Mouse (Mus musculus): ENCODE data around the gene Mrps36. TPM values are rescaled to one million over a fixed set of nuclear protein-coding genes. Genes with fewer than 3 reads are reported as not detected.

The Mrps36 gene
- polyA plus RNA-seq, 1 experiment from 2014 or later = 125 TPM

- peak overlapping the region; percentile 40; the same call in 1 of the 2 replicates for H3K27ac ChIP-seq (ENCODE audit: low read depth, low read length)
- peaks cover 19% of the 10 kb centered on the region; the same call in 1 of the 2 replicates for H3K36me3 ChIP-seq (ENCODE audit: control insufficient read depth, insufficient read depth, low read length)
- DNase-seq (ENCODE audit: low spot score) (no peak), ATAC-seq (no peak)
- no peaks in the 10 kb centered on the region for H3K27me3 ChIP-seq (replicated peaks; ENCODE audit: control insufficient read depth, insufficient read depth, low read length)
- H3K9me3 ChIP-seq (replicated peaks; ENCODE audit: control insufficient read depth, low read length) = no peaks in the 10 kb centered on the region
- H3K4me2 ChIP-seq (ENCODE audit: low read length) = peak overlapping the region; percentile 85
- 14% methylated on average over 8 of the region's 8 CpGs for WGBS
- peak overlapping the region; percentile 53; the same call in 1 of the 2 replicates for H3K9ac ChIP-seq (ENCODE audit: low read length)
- peaks cover 4% of the 10 kb centered on the region for H3K4me1 ChIP-seq (ENCODE audit: control insufficient read depth, insufficient read depth, low read length)
- H3K4me3 ChIP-seq (ENCODE audit: low read depth, low read length) = peak overlapping the region; percentile 77
Measured at GRCm38 (mm10) chr13:100776056-100776419, 31.6 kb upstream of the Mrps36 start.

- Histone ChIP-seq H3K4me1 (ENCODE audit: control insufficient read depth, insufficient read depth, low read length) (peaks cover 4% of the 10 kb centered on the region), H3K36me3 (ENCODE audit: control insufficient read depth, insufficient read depth, low read length) (peaks cover 19% of the 10 kb centered on the region), H3K27ac (ENCODE audit: low read depth, low read length) (peak within 1 kb of the TSS; percentile 40; the same call in 1 of the 2 replicates), H3K4me2 (ENCODE audit: low read length) (peak within 1 kb of the TSS; percentile 85), H3K4me3 (ENCODE audit: low read depth, low read length) (peak within 1 kb of the TSS; percentile 77), H3K9me3 (replicated peaks; ENCODE audit: control insufficient read depth, low read length) (no peaks in the 10 kb centered on the region), H3K27me3 (replicated peaks; ENCODE audit: control insufficient read depth, insufficient read depth, low read length) (no peaks in the 10 kb centered on the region), H3K9ac (ENCODE audit: low read length) (peak within 1 kb of the TSS; percentile 71)
- DNase-seq (ENCODE audit: low spot score) (peak; percentile 96), ATAC-seq (peak; percentile 95)
- 1% methylated on average over 41 of the region's 46 CpGs for WGBS
Measured at GRCm38 (mm10) chr13:100775252-100776055, 31.0 kb upstream of the Mrps36 start, which contains the start of gene Cenph. Gene Cenph (minus strand): TSS chr13:100775899.

GRCm38 (mm10) chr13:100774704-100775103 is 30.2 kb upstream of the Mrps36 start:
- Histone ChIP-seq H3K9me3 (replicated peaks; ENCODE audit: control insufficient read depth, low read length) (no peaks in the 10 kb centered on the region), H3K9ac (ENCODE audit: low read length) (peak overlapping the region; percentile 71; the same call in 1 of the 2 replicates), H3K27ac (ENCODE audit: low read depth, low read length) (no peak overlapping the region), H3K4me3 (ENCODE audit: low read depth, low read length) (peak overlapping the region; percentile 77), H3K4me1 (ENCODE audit: control insufficient read depth, insufficient read depth, low read length) (peaks cover 4% of the 10 kb centered on the region), H3K36me3 (ENCODE audit: control insufficient read depth, insufficient read depth, low read length) (peaks cover 20% of the 10 kb centered on the region), H3K27me3 (replicated peaks; ENCODE audit: control insufficient read depth, insufficient read depth, low read length) (no peaks in the 10 kb centered on the region), H3K4me2 (ENCODE audit: low read length) (peak overlapping the region; percentile 85)
- ATAC-seq (no peak), DNase-seq (ENCODE audit: low spot score) (no peak)

- WGBS = 92% methylated on average over 2 of the region's 2 CpGs
- Histone ChIP-seq H3K9ac (ENCODE audit: low read length) (no peak overlapping the region), H3K4me2 (ENCODE audit: low read length) (no peak overlapping the region), H3K27ac (ENCODE audit: low read depth, low read length) (no peak overlapping the region), H3K36me3 (ENCODE audit: control insufficient read depth, insufficient read depth, low read length) (peaks cover 6% of the 10 kb centered on the region; the same call in 1 of the 2 replicates), H3K9me3 (replicated peaks; ENCODE audit: control insufficient read depth, low read length) (no peaks in the 10 kb centered on the region), H3K27me3 (replicated peaks; ENCODE audit: control insufficient read depth, insufficient read depth, low read length) (no peaks in the 10 kb centered on the region), H3K4me1 (ENCODE audit: control insufficient read depth, insufficient read depth, low read length) (no peaks in the 10 kb centered on the region), H3K4me3 (ENCODE audit: low read depth, low read length) (no peak overlapping the region)
- DNase-seq (ENCODE audit: low spot score) = no peak
- no peak for ATAC-seq
Measured at GRCm38 (mm10) chr13:100755329-100755728, 10.9 kb upstream of the Mrps36 start.

GRCm38 (mm10) chr13:100754186-100754585 is 9.7 kb upstream of the Mrps36 start:
- no peak for DNase-seq (ENCODE audit: low spot score)
- WGBS = 65% methylated on average over 4 of the region's 4 CpGs

GRCm38 (mm10) chr13:100753011-100753410 is 8.6 kb upstream of the Mrps36 start:
- no peak for ATAC-seq
- H3K4me2 ChIP-seq (ENCODE audit: low read length) = no peak overlapping the region
- 84% methylated on average over 6 of the region's 6 CpGs for WGBS
- no peak overlapping the region for H3K27ac ChIP-seq (ENCODE audit: low read depth, low read length)
- H3K9ac ChIP-seq (ENCODE audit: low read length) = no peak overlapping the region
- DNase-seq (ENCODE audit: low spot score) = no peak
- H3K9me3 ChIP-seq (replicated peaks; ENCODE audit: control insufficient read depth, low read length) = no peaks in the 10 kb centered on the region
- H3K4me3 ChIP-seq (ENCODE audit: low read depth, low read length) = no peak overlapping the region
- H3K36me3 ChIP-seq (ENCODE audit: control insufficient read depth, insufficient read depth, low read length) = no peaks in the 10 kb centered on the region
- H3K4me1 ChIP-seq (ENCODE audit: control insufficient read depth, insufficient read depth, low read length) = no peaks in the 10 kb centered on the region
- no peaks in the 10 kb centered on the region for H3K27me3 ChIP-seq (replicated peaks; ENCODE audit: control insufficient read depth, insufficient read depth, low read length)

More at GRCm38 (mm10) chr13:100754186-100754585, 9.7 kb upstream of the Mrps36 start:
- Histone ChIP-seq H3K36me3 (ENCODE audit: control insufficient read depth, insufficient read depth, low read length) (no peaks in the 10 kb centered on the region), H3K9me3 (replicated peaks; ENCODE audit: control insufficient read depth, low read length) (no peaks in the 10 kb centered on the region), H3K27ac (ENCODE audit: low read depth, low read length) (no peak overlapping the region), H3K27me3 (replicated peaks; ENCODE audit: control insufficient read depth, insufficient read depth, low read length) (no peaks in the 10 kb centered on the region), H3K4me1 (ENCODE audit: control insufficient read depth, insufficient read depth, low read length) (no peaks in the 10 kb centered on the region), H3K4me2 (ENCODE audit: low read length) (no peak overlapping the region), H3K4me3 (ENCODE audit: low read depth, low read length) (no peak overlapping the region), H3K9ac (ENCODE audit: low read length) (no peak overlapping the region)
- no peak for ATAC-seq

GRCm38 (mm10) chr13:100752529-100752928 is 8.1 kb upstream of the Mrps36 start:
- no peak overlapping the region for H3K9ac ChIP-seq (ENCODE audit: low read length)
- DNase-seq (ENCODE audit: low spot score) (no peak), ATAC-seq (no peak)
- WGBS = 92% methylated on average over 8 of the region's 8 CpGs
- H3K4me1 ChIP-seq (ENCODE audit: control insufficient read depth, insufficient read depth, low read length) = no peaks in the 10 kb centered on the region
- no peak overlapping the region for H3K27ac ChIP-seq (ENCODE audit: low read depth, low read length)
- H3K27me3 ChIP-seq (replicated peaks; ENCODE audit: control insufficient read depth, insufficient read depth, low read length) = no peaks in the 10 kb centered on the region
- H3K4me2 ChIP-seq (ENCODE audit: low read length) = no peak overlapping the region
- H3K9me3 ChIP-seq (replicated peaks; ENCODE audit: control insufficient read depth, low read length) = no peaks in the 10 kb centered on the region
- H3K36me3 ChIP-seq (ENCODE audit: control insufficient read depth, insufficient read depth, low read length) = no peaks in the 10 kb centered on the region
- H3K4me3 ChIP-seq (ENCODE audit: low read depth, low read length) = no peak overlapping the region

- no peak overlapping the region for H3K27ac ChIP-seq (ENCODE audit: low read depth, low read length)
- H3K9me3 ChIP-seq (replicated peaks; ENCODE audit: control insufficient read depth, low read length) = no peaks in the 10 kb centered on the region
- H3K4me1 ChIP-seq (ENCODE audit: control insufficient read depth, insufficient read depth, low read length) = no peaks in the 10 kb centered on the region
- DNase-seq (ENCODE audit: low spot score) = no peak
- no peak for ATAC-seq
- no peak overlapping the region for H3K4me3 ChIP-seq (ENCODE audit: low read depth, low read length)
- H3K36me3 ChIP-seq (ENCODE audit: control insufficient read depth, insufficient read depth, low read length) = no peaks in the 10 kb centered on the region
- no peak overlapping the region for H3K9ac ChIP-seq (ENCODE audit: low read length)
- no peak overlapping the region for H3K4me2 ChIP-seq (ENCODE audit: low read length)
- WGBS = 78% methylated on average over 3 of the region's 3 CpGs
- H3K27me3 ChIP-seq (replicated peaks; ENCODE audit: control insufficient read depth, insufficient read depth, low read length) = no peaks in the 10 kb centered on the region
Measured at GRCm38 (mm10) chr13:100751402-100751801, 6.9 kb upstream of the Mrps36 start.

- WGBS = 94% methylated on average over 5 of the region's 5 CpGs
- H3K27me3 ChIP-seq (replicated peaks; ENCODE audit: control insufficient read depth, insufficient read depth, low read length) = no peaks in the 10 kb centered on the region
- H3K9ac ChIP-seq (ENCODE audit: low read length) = no peak overlapping the region
- H3K4me3 ChIP-seq (ENCODE audit: low read depth, low read length) = no peak overlapping the region
- H3K36me3 ChIP-seq (ENCODE audit: control insufficient read depth, insufficient read depth, low read length) = no peaks in the 10 kb centered on the region
- no peaks in the 10 kb centered on the region for H3K4me1 ChIP-seq (ENCODE audit: control insufficient read depth, insufficient read depth, low read length)
- no peaks in the 10 kb centered on the region for H3K9me3 ChIP-seq (replicated peaks; ENCODE audit: control insufficient read depth, low read length)
- no peak overlapping the region for H3K27ac ChIP-seq (ENCODE audit: low read depth, low read length)
- ATAC-seq (no peak), DNase-seq (ENCODE audit: low spot score) (no peak)
- no peak overlapping the region for H3K4me2 ChIP-seq (ENCODE audit: low read length)
Measured at GRCm38 (mm10) chr13:100750799-100751198, 6.3 kb upstream of the Mrps36 start.

All from forebrain, embryonic 14.5 days (tissue).